Mouse (Mus musculus) cerebellum, adult 2 months (tissue): ENCODE data around the gene Itpr3.

Source experiments
- CTCF ChIP-seq: fragments of 200-500 bp; IDR thresholded peaks from 2 replicates; pipeline ENCODE4 v1.5.1; 2011; ENCODE audit warnings: low read depth, mild to moderate bottlenecking, control low read depth, low read length, moderate library complexity, borderline replicate concordance; ENCODE audit not compliant: insufficient read depth
- POLR2A ChIP-seq: fragments of 200-500 bp; IDR thresholded peaks from 2 replicates; pipeline ENCODE4 v1.6.1; 2011; ENCODE audit warnings: low read length, control low read depth, borderline replicate concordance; ENCODE audit not compliant: insufficient read depth

DNA sequence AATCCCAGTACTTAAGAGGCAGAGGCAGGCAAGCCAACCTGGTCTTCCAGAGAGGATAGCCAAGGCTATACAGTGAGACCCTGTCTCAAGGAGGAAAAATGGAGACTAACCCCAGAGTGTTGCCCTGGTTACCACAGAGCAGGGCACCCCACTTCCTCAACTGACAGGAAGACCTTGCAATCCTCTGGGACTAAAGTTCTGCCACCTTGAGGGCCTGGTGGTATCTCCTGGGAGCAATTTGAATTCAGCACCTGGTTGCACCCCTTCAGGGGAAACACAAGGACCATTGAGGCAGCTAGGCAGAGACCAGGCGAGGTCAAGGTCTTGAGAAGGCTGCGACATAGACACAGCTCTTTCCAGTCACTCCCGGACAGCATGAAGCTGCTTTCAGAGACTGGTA is 31.2 kb upstream of the Itpr3 start:
- no peak for TF ChIP-seq CTCF
- no peak for TF ChIP-seq POLR2A
